Mouse (Mus musculus): ENCODE measurements at regions not wholly inside any gene's neighbourhood (a gene's known extent, or its start where the extent isn't known, plus 50 kb on each side); places are given as distances from the start of the nearest gene placed in this dataset.
A peak's percentile ranks its signal among the peaks of the same experiment; 100 is the strongest.

DNA sequence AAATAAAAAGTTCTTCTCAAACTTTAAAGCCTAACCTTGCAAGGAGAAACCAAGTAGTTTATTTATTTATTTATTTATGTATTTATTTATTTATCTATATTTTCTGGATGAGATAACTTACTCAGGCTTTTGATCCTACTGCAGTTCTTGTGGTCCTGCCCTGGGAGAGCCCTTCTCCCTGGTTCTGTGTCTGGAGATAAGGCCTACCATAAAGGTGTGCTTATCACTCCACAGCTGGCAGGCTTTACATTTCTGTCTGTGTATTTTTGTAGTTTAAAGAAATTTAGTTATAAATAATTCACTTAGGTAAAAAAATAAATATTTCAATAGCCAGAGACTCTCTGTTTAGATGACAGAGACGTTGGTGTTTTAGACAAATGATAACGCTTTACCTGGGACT, 224.5 kb upstream of the Itga1 start:
- intact Hi-C loops (cut with DNase I; ENCODE audit: low total_unique reads) = no loop called here
- no peak for DNase-seq

GRCm38 (mm10) chr13:115316681-115317080, 214.9 kb upstream of the Itga1 start:
- intact Hi-C loops (cut with DNase I; ENCODE audit: low total_unique reads) = no loop called here
- DNase-seq = no peak

- intact Hi-C loops (cut with DNase I; ENCODE audit: low total_unique reads) = no loop called here
- DNase-seq = no peak
These were observed 206.8 kb upstream of the Itga1 start for GRCm38 (mm10) chr13:115308586-115308985.

DNA sequence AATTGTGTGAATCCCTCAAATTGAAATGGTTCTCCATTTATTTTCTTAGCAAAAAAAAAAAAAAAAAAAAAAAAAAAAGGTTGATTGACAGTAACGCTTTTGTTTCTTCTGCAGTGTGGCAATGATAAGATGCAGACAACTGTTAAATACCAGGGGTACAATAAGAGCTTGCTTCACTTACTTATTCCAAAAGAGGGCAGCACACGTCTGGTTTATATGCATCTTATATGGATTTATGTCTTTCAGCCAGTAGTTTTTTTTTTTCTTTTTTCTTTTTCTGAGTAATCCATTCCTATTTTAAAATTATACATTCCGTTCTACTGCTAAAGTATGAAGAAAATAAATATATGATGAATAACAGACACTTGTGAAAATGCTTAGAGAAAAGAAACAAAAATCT, 185.6 kb upstream of the Itga1 start:
- no peak for DNase-seq
- intact Hi-C loops (cut with DNase I; ENCODE audit: low total_unique reads) = no loop called here

GRCm38 (mm10) chr13:115266164-115266563, 164.4 kb upstream of the Itga1 start:
- intact Hi-C loops (cut with DNase I; ENCODE audit: low total_unique reads) = no loop called here
- no peak for DNase-seq

DNA sequence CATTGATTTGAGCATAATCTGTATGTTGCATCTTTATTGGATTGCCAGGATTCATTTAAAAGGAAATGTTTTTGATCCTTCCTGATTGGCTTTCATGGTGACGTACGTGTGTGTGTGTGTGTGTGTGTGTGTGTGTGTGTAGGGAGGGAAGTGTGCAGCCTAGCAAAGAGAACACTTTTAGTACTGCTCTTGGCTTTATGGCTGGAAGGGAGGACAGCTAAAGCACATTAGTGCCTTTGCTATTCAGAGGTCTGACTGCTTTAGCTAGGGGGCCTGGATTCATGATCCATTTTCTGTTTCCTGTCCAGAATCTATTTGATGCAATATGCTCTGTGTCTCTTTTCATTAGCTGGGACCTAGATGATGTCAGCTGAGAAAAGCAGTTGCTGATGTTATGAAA, 155.6 kb upstream of the Itga1 start:
- intact Hi-C loops (cut with DNase I; ENCODE audit: low total_unique reads) = no loop called here
- DNase-seq = no peak

GRCm38 (mm10) chr13:115252541-115252940, 150.8 kb upstream of the Itga1 start:
- intact Hi-C loops (cut with DNase I; ENCODE audit: low total_unique reads) = no loop called here

GRCm38 (mm10) chr13:115231981-115232380, 130.2 kb upstream of the Itga1 start:
- intact Hi-C loops (cut with DNase I; ENCODE audit: low total_unique reads) = loop anchor here (10.0 kb wide), 1 partner anchor 1483 kb away; no protein-coding TSS in a partner anchor
- no peak for DNase-seq

More at GRCm38 (mm10) chr13:115252541-115252940, 150.8 kb upstream of the Itga1 start:
- DNase-seq = no peak

DNA sequence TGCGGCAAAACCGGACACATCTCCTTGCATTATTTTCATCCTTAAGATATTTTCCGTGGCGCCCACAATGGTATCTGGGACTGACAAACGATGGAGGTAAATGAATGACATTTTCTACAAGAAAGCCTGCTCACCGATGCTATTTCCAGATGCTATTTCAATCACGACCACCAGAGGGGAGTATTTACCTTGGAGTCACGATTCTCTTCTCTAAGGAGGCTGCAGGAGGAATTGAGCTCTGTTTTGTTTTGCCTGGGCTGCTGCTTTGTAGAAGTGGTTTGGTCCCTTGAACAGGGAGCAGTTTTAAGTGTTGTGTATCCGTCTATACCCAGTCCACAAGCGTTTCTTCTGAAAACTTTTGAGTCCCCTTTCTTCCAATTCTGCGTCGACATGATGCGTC, 128.7 kb upstream of the Itga1 start:
- peak; percentile 7 for DNase-seq
- intact Hi-C loops (cut with DNase I; ENCODE audit: low total_unique reads) = loop anchor here (10.0 kb wide), 1 partner anchor 1484 kb away; no protein-coding TSS in a partner anchor

DNA sequence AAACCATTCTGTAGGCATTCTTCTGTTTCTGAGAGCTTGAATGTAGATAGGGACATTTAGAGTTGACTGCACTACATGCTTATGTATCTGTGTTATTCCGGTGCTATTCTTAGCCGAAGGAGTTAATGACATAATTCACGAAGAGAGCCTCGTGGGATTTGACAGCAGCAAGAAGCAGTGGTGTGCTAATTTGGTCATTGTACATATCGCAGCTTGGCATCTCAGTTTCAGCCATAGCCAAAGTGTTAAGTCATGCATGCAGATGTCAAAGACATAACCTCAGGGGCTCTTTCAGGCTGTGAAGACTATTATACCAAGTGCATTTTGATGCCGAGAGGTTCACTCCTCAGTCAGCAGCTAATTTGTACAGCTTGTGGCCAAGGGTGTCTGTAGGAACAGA, 125.1 kb upstream of the Itga1 start:
- intact Hi-C loops (cut with DNase I; ENCODE audit: low total_unique reads) = loop anchor here (10.0 kb wide), 1 partner anchor 242 kb away; no protein-coding TSS in a partner anchor
- DNase-seq = no peak

GRCm38 (mm10) chr13:115219701-115220100, 117.9 kb upstream of the Itga1 start:
- DNase-seq = no peak
- intact Hi-C loops (cut with DNase I; ENCODE audit: low total_unique reads) = loop anchor here (10.0 kb wide), 1 partner anchor 235 kb away; no protein-coding TSS in a partner anchor

DNA sequence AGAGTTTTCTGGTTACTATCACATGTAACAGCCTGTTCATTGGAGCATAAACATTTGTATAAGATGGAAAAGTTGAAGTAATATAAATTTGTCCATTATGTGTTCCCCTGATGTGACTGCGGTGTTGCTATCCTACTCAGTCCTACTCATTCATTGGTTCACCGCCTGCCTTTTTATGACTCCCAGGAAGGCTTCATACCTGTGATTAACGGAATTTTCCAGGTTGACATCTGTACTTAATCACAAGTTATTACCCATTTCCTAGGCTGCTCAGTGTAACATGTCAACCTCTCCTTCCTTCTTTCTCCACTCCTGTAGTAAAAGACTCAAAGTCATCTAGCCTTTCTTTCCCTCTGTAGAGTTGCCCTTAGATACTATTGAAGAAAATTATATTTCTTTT, 109.5 kb upstream of the Itga1 start:
- intact Hi-C loops (cut with DNase I; ENCODE audit: low total_unique reads) = no loop called here
- DNase-seq = no peak

DNA sequence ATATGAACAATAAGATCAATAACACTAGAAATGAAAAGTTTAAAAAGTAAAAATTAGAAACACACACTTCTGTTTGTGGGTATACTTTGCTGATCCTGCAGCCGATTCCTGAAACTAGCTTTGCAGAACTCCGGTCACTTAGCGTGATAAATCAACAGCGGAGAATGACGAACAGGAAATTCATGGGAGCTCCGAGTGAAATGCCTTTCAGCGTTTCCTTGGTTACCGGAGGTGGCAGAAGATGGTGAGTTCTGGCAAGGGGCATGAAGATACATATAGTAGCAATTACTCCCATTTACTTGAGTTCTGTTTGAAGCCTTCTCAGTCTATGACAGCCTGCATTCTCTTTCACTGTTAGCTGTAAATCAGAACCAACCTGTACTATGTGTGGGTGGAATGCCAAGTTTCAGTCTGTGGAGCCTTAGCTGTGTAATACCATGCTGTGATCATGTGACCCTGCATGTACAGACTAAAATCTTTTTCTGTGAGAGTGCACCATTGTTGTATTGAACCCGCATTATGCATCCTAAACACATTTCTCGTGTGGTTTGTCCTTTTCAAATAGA, 109.0 kb upstream of the Itga1 start:
- intact Hi-C loops (cut with DNase I; ENCODE audit: low total_unique reads) = no loop called here
- DNase-seq = no peak

DNA sequence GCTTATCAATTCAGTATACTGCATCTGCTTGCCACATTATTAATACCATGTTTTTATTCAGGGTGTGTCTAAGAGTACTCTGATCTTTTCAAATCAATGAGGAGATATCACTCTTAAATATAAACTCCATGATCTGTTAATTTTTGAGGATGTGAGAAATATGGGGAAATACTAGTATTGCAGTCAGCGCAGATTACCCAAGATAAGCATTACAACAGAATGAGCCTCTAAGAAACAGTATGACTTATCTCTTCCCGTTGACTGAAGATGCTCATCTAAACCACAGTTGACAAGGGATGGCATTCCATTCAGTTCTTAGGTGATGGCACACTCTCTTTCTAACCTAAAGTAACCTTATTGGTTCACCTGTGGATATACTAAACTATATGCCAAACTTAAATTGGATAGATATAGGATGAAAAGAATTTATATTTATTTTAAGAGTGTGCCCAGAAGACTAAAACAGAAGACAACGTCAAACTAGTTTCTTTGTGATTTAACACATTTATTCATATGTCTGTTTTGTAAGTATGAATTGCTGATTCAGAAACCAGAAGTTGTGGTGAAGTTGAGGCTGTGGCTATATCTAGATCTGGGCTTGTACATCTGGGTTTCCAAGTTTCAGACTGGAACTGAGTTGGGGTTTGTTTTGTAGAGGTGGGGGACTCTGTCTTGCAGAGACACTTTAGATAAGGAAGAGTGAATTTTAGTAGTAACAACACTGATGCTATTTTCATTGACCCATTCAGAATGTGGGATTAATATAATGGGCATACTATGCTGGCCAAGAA, 107.8 kb upstream of the Itga1 start:
- intact Hi-C loops (cut with DNase I; ENCODE audit: low total_unique reads) = no loop called here
- no peak for DNase-seq

- intact Hi-C loops (cut with DNase I; ENCODE audit: low total_unique reads) = no loop called here
- DNase-seq = no peak
These were observed 105.0 kb upstream of the Itga1 start for GRCm38 (mm10) chr13:115206723-115207122.

- intact Hi-C loops (cut with DNase I; ENCODE audit: low total_unique reads) = no loop called here
- peak; percentile 14 for DNase-seq
These were observed 97.4 kb upstream of the Itga1 start for GRCm38 (mm10) chr13:115199166-115199565.

- intact Hi-C loops (cut with DNase I; ENCODE audit: low total_unique reads) = no loop called here
- no peak for DNase-seq
These were observed 86.3 kb upstream of the Itga1 start for GRCm38 (mm10) chr13:115188066-115188465.

DNA sequence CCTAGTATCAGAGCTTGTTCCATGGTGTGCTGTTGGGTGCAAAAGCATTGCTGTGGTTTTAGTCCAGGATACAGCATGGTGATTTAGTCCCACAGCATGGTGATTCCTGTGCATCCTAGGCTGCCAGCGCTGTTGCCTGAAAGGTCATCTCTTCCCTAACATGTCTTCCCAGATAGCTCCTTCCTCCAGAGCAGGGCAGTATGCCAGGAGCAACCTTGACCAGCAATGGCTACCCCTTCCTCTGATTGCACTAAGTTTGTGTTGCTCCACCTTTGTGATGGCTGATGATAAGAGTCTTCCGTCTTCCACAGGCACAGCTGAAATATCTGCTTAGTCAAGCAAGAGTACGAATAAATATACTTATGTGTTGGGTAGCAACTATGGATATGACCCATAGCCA, 85.6 kb upstream of the Itga1 start:
- intact Hi-C loops (cut with DNase I; ENCODE audit: low total_unique reads) = no loop called here
- no peak for DNase-seq

- intact Hi-C loops (cut with DNase I; ENCODE audit: low total_unique reads) = no loop called here
- no peak for DNase-seq
These were observed 80.6 kb upstream of the Itga1 start for GRCm38 (mm10) chr13:115182211-115182870.

DNA sequence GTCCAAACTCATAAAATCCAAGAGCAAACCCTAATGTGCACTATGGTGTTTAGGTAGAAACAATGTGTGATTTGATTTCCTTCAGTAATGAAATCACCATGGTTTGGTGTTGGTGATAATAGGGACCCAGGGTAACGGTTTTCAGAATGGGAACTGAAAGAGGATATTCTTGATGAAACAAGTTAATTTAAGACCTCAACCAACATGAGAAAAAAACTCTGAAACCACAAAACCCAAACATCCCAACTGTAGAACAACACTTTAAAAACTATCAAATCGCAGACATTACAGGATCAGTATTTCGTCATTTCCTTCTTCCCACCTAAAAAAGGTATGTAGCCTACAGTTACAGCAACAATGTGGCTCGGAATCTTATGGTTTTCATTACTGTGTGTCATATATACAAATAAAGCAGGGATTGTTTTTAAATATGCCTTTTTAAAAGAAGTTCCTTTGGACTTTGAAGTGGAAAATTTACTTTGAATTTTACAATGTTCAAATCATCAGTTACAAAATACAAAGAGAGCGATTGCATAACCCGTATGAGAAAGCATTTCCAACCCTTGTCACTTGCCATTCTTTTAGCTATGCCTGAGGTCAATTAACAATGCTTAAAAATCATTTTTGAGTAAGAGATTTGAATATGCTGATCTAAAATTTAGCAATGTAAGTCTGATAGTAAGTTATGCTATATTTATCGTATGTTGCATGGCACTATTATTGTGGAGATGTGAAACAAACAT, 76.6 kb upstream of the Itga1 start:
- DNase-seq = no peak
- intact Hi-C loops (cut with DNase I; ENCODE audit: low total_unique reads) = no loop called here

Measured in gastrocnemius, postnatal 14 days (tissue).